Mouse (Mus musculus) lung, adult 2 months (tissue): Measurements from ENCODE around the gene Zfp853. TPM values are rescaled to one million over a fixed set of nuclear protein-coding genes. Genes with fewer than 3 reads are reported as not detected.

ENCODE experiments used
- DNase-seq: peaks from one replicate; pipeline ENCODE4 v3.0.0; 2022
- H3K4me1 ChIP-seq: fragments of 200-500 bp; 2 replicates; pipeline ENCODE4 v1.6.1; 2011; ENCODE audit warnings: low read length; ENCODE audit not compliant: control insufficient read depth, insufficient read depth
- H3K4me3 ChIP-seq: fragments of 200-500 bp; replicated peaks from 2 replicates; pipeline ENCODE3; 2011; ENCODE audit warnings: low read depth, mild to moderate bottlenecking, control low read depth, low read length; ENCODE audit errors: extremely low read depth
- CTCF ChIP-seq: fragments of 200-500 bp; IDR thresholded peaks from 2 replicates; pipeline ENCODE4 v1.5.1; 2011; ENCODE audit warnings: mild to moderate bottlenecking, low read length, control low read depth; ENCODE audit not compliant: insufficient read depth
- POLR2A ChIP-seq: fragments of 200-500 bp; IDR thresholded peaks from 2 replicates; pipeline ENCODE4 v1.6.1; 2011; ENCODE audit warnings: low read depth, mild to moderate bottlenecking, control low read depth, low read length, borderline replicate concordance; ENCODE audit errors: extremely low read depth
- whole genome bisulfite sequencing: fragments of 180-500 bp; shearing (Covaris S2); methylation state at CpG from one replicate; pipeline ENCODE4 v1.1.7; 2018; 5-methylcytosine and 5-hydroxymethylcytosine counted together
- polyA plus RNA-seq: library from polyadenylated mRNA; depleted of rRNA; stranded (reverse); fragments of >200 nt; gene quantifications from 2 replicates; pipeline ENCODE4 v1.2.3, GENCODE M21; 2012

Gene Zfp853
- polyA plus RNA-seq, 1 experiment, result 1.5 TPM

GRCm38 (mm10) chr5:143315514-143315888 is 22.1 kb upstream of the Zfp853 start:
- Histone ChIP-seq H3K4me1 (peaks cover 5% of the 10 kb centered on the region; the same call in 1 of the 2 replicates), H3K4me3 (no peak overlapping the region)
- DNase-seq, result no peak
- WGBS, result 18% methylated on average over 8 of the region's 8 CpGs
- TF ChIP-seq POLR2A, result no peak
- TF ChIP-seq CTCF, result no peak

GRCm38 (mm10) chr5:143314730-143315513 is 21.5 kb upstream of the Zfp853 start, which contains the start of gene E130309D02Rik:
E130309D02Rik (minus strand) TSS chr5:143315360.
- peak; percentile 51; the same call in 1 of the 2 replicates for TF ChIP-seq POLR2A
- TF ChIP-seq CTCF, result peak; percentile 32; the same call in 1 of the 2 replicates
- Histone ChIP-seq H3K4me1 (peaks cover 5% of the 10 kb centered on the region; the same call in 1 of the 2 replicates), H3K4me3 (peak within 1 kb of the TSS; percentile 76)
- peak; percentile 91 for DNase-seq
- under 1% methylated on average over 101 of the region's 101 CpGs for WGBS

DNA sequence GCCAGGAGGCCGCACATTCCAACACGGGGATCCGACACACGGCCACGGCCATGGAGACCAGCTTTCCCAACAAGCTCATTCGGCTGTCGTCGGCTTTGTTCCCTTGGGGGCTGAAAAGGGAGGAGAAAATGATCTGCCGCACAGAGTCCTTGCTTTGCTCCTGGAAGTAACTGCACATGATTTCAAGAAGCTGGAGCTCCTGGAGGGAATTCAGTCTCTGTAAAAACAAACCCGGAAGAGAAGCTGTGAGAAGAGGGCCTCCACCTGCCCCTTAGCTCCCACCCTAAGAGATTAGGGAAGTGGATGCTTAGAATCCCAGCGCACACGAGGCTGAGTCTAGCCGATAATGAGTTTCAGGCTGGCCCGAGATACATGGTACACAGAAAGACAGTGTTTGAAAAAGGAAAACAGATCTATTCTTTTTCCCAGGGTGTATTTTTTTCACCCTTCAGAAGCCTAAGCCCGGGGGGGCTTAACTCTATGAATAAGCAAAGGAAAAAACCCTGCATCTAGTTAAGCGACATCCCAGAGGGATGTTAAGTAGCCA is 20.8 kb upstream of the Zfp853 start:
- no peak for DNase-seq
- WGBS, result 6% methylated on average over 16 of the region's 16 CpGs
- peaks cover 5% of the 10 kb centered on the region; the same call in 1 of the 2 replicates for H3K4me1 ChIP-seq
- TF ChIP-seq CTCF (no peak), POLR2A (no peak)
- peak overlapping the region; percentile 76 for H3K4me3 ChIP-seq

- Histone ChIP-seq H3K4me1 (peaks cover 5% of the 10 kb centered on the region; the same call in 1 of the 2 replicates), H3K4me3 (no peak overlapping the region)
- DNase-seq, result peak; percentile 77
- no peak for TF ChIP-seq POLR2A
- peak; percentile 83 for TF ChIP-seq CTCF
- WGBS, result 54% methylated on average over 8 of the region's 8 CpGs
Measured at GRCm38 (mm10) chr5:143311886-143312285, 18.5 kb upstream of the Zfp853 start.

GRCm38 (mm10) chr5:143309916-143310315 is 16.5 kb upstream of the Zfp853 start:
- no peak for DNase-seq
- no peak for TF ChIP-seq CTCF
- TF ChIP-seq POLR2A, result no peak
- H3K4me1 ChIP-seq, result peaks cover 5% of the 10 kb centered on the region; the same call in 1 of the 2 replicates
- H3K4me3 ChIP-seq, result no peak overlapping the region
- 94% methylated on average over 7 of the region's 7 CpGs for WGBS

DNA sequence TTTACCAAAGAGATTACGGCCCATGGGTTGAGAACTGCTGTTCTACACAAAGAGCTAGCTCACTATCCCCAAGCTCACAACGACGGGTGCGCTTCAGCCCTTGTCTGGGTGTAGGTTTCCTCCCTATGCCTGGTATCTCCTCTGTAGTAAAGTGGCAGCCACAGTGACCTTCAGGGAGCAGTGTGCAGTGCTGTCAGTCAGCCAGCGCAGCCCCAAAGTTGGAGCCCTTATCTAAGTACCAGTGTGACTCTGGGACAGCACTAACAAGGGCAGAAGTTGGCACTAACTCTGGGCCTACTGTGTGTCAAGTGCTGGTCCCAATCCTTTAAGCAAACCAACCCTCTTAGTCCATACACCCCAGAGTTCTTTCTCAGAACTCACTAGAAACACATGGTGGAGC is 15.4 kb upstream of the Zfp853 start:
- no peak for DNase-seq
- Histone ChIP-seq H3K4me1 (no peaks in the 10 kb centered on the region), H3K4me3 (no peak overlapping the region)
- WGBS, result 81% methylated on average over 5 of the region's 5 CpGs
- TF ChIP-seq CTCF, result no peak
- no peak for TF ChIP-seq POLR2A

GRCm38 (mm10) chr5:143304251-143304650 is 10.8 kb upstream of the Zfp853 start:
- no peak for TF ChIP-seq POLR2A
- TF ChIP-seq CTCF, result no peak
- Histone ChIP-seq H3K4me3 (no peak overlapping the region), H3K4me1 (no peaks in the 10 kb centered on the region)
- DNase-seq, result no peak
- WGBS, result 86% methylated on average over 7 of the region's 7 CpGs

DNA sequence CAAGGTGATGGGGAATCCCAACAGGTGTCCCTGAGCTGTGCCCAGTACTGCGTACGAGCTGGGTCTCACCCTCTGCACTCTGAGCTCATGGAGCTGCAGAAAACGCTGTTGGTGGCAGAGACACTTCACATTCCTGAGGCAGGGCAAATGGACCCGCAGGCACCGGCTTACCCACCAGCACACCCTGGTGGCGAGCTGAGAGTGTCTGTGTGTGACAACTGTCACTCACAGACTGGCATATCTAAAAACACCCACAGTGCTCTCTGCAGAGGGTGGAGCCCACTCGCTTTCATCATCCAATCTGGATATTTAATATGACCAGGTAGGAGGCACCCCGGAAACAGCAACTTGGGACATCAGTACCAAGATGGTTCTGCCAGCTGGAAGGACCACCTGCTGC is 7.9 kb upstream of the Zfp853 start:
- H3K4me1 ChIP-seq, result no peaks in the 10 kb centered on the region
- H3K4me3 ChIP-seq, result no peak overlapping the region
- no peak for DNase-seq
- 65% methylated on average over 8 of the region's 8 CpGs for whole genome bisulfite sequencing
- TF ChIP-seq CTCF (peak; percentile 37; the same call in 1 of the 2 replicates), POLR2A (no peak)

GRCm38 (mm10) chr5:143299686-143300085 is 6.3 kb upstream of the Zfp853 start:
- DNase-seq, result peak; percentile 38
- 92% methylated on average over 4 of the region's 4 CpGs for WGBS
- Histone ChIP-seq H3K4me1 (no peaks in the 10 kb centered on the region), H3K4me3 (no peak overlapping the region)
- peak; percentile 74 for TF ChIP-seq CTCF
- no peak for TF ChIP-seq POLR2A

- WGBS, result 84% methylated on average over 7 of the region's 7 CpGs
- DNase-seq, result no peak
- TF ChIP-seq POLR2A (no peak), CTCF (peak; percentile 36)
- no peaks in the 10 kb centered on the region for H3K4me1 ChIP-seq
- H3K4me3 ChIP-seq, result no peak overlapping the region
Measured at GRCm38 (mm10) chr5:143298391-143298790, 5.0 kb upstream of the Zfp853 start.
